Mouse (Mus musculus) forelimb bud, embryonic 11.5 days (tissue): ENCODE results near the gene Fam25c.
A peak's percentile ranks its signal among the peaks of the same experiment; 100 is the strongest.
"Not testable (repeated sequence)": the region's sequence is repeated elsewhere in the genome, so short reads cannot be mapped to it uniquely, and the experiment has no call there.

Experiments used
- DNase-seq: peaks from one replicate; pipeline ENCODE4 v3.0.0-alpha.2; 2012; ENCODE audit warnings: low read depth, low spot score

Gene Fam25c

GRCm38 (mm10) chr14:34331886-34332285 lies 23.3 kb downstream of the Fam25c start:
- no peak for DNase-seq

DNA sequence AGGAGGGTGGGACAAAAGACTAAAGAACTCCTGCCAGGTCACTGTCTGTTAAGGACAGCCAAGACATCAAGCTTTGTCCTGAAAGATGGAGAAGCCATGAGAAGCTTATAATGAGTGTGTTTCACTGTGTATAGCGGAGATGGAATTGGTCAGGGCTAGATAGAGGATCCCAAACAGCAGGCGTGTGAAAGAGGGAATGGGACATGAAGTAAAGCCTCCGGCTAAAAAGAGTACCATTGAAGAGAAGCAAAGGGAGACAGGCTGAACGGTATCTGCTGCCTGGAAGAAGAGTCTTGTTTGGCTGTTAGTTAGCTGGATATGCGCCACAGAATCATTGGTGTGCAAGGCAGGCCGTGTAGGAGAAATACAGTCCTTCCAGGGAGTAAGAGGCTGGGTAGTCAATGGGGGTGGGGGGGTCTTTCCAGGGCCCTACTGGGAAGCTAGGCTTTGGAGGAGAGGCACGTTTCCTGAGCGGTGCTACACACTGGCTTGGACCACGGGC lies 24.5 kb downstream of the Fam25c start:
- no peak for DNase-seq

GRCm38 (mm10) chr14:34327618-34328017 lies 27.6 kb downstream of the Fam25c start:
- no peak for DNase-seq

DNA sequence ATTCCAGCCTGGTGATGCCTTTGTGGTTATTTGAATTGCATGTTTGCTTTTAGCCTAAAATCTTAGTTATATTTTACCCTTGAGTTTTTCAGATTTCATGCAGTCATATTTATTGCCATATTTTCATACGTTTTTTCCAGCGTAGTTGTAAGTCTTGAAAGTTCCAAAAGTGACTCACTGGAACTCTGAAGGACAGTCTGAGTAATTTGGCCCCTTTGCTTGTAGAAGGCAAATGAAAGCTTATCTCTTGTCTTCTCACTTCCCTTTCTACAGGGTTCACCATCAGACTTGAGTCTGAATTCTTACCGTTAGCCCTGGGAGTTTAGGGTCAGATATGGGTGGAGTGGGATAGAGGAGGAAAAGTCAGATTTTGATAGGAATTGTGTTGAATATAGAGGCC lies 28.6 kb downstream of the Fam25c start:
- DNase-seq, result no peak

GRCm38 (mm10) chr14:34323576-34324085 lies 31.6 kb downstream of the Fam25c start:
- no peak for DNase-seq

GRCm38 (mm10) chr14:34318113-34318512 lies 37.1 kb downstream of the Fam25c start:
- no peak for DNase-seq

- no peak for DNase-seq
Observed at GRCm38 (mm10) chr14:34317431-34317830, 37.8 kb downstream of the Fam25c start.

- no peak for DNase-seq
Observed at GRCm38 (mm10) chr14:34316346-34316745, 38.9 kb downstream of the Fam25c start.

DNA sequence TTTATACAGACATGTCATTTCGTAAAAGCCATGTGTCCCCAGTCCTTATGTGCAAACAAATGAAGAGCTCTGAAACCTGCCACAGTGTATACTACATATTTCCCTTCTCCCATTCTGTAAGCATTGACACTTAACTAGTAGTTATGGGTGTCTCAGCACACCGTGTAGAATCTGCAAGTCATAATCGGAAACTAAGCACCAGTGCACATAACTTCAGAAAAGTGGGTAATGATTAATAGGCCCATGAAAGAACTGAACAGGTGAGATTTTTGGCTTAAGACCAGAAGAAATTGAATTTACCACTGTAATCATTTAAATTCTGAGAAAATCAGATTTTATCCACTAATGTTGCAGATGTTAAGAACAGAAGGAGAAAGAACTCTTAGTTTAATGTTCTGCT lies 40.4 kb downstream of the Fam25c start:
- DNase-seq, result no peak

- DNase-seq, result not testable (repeated sequence)
Observed at GRCm38 (mm10) chr14:34314383-34314782, 40.9 kb downstream of the Fam25c start.

DNA sequence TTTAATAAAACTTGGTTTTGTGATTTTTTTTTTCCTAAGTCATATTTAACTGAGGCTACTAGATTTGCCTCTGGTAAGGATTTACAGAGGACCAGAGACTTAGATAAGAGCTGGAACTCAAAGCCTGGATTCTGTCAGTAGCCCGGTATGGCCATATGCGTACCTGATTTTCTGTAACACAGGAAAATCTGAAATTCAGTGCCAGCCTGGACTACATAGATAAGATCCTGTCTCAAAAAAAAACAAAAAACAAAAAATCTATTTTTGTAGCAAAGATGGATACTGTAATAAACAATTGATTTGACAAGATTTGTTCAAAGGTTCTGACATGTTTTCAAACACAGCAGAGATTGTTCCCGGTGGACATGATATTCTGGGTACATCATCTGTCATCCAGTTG lies 41.6 kb downstream of the Fam25c start:
- DNase-seq, result no peak

GRCm38 (mm10) chr14:34312339-34313048 lies 42.7 kb downstream of the Fam25c start:
- DNase-seq, result no peak

GRCm38 (mm10) chr14:34311691-34312090 lies 43.5 kb downstream of the Fam25c start:
- peak; percentile 16 for DNase-seq

DNA sequence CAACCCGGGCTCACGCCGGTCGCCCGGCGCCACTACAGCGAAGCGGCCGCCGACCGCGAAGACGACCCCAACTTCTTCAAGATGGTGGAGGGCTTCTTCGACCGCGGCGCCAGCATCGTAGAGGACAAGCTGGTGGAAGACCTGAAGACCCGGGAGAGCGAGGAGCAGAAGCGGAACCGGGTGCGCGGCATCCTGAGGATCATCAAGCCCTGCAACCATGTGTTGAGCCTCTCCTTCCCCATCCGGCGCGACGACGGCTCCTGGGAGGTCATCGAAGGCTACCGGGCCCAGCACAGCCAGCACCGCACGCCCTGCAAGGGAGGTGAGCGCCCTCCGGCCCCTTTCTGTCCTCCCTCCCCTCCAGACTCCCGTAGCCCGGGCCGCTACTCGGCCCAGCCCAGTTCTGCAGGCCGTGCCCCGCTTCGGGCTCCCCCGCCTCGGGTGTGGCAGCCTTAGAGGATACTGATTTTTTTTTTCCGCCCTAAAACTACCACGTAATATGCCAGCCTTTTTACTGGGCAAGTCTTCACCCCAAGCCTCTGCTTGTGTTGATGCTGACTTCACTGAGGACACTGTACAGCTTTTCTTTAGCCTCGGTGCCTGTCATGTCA lies 44.1 kb downstream of the Fam25c start:
- DNase-seq, result peak; percentile 24

- peak; percentile 92 for DNase-seq
Observed at GRCm38 (mm10) chr14:34310234-34310965, 44.8 kb downstream of the Fam25c start, which contains the start of the genes Shld2 and Glud1. TSS of gene Shld2 (minus strand) at chr14:34310493. TSS of gene Glud1 (plus strand) at chr14:34310727.

GRCm38 (mm10) chr14:34309907-34310233 lies 45.4 kb downstream of the Fam25c start:
- DNase-seq, result peak; percentile 8

- no peak for DNase-seq
Observed at GRCm38 (mm10) chr14:34309266-34309665, 46.0 kb downstream of the Fam25c start.

DNA sequence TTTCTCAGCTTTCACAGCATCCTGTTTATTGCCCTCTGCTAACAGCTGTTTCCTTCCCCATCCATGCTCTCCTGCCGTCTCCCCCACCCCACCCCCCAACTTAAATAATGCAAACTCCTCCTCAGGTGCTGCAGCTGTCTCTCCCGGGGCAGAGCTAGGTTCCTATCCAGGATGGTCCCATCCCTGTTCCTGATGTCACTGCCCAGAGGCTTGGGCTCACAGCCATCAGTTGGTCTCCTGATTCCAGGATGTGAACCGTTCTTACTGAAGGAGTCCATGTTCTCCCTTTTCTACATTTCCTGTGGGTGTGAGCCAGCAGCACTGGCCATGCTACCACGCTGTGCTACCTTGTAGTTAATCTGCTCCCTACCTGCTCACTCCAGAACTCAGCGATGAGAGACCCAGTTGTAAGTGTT lies 52.0 kb downstream of the Fam25c start:
- no peak for DNase-seq

DNA sequence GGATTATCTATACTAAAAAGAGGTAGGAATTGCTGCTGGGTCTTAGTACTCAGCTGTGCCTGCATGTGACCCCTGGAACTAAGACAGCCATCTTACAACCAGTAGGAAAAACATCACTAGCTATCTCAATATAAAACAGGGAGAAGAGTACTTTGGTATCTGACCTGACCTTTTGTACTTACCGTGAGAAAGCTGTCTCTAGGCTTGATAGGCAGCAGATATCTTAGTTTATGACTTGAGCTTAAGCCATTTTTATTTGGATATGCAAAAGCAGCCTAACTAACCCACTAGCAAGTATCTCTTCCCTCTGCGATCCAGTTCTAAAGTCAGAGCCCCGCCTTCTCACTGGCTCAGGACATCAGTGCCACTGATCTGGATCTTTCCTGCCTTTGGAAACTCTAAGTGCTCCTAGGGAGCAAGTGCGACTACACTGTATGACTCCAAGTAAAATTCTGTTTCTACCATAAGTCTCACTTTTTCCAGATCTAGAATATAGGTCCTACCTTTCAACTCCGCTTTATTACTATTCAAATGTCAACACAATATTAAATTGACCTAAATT lies 52.5 kb downstream of the Fam25c start:
- no peak for DNase-seq
